Mouse (Mus musculus) heart, adult 18-20 months (tissue): ENCODE measurements around the gene Myo9a. TPM values are rescaled to one million over a fixed set of nuclear protein-coding genes. Genes with fewer than 3 reads are reported as not detected.

Source experiments
- DNase-seq, 2 experiments: peaks; one replicate each; pipeline ENCODE4 v3.0.0; 2021 to 2022; ENCODE audit warnings: mixed read lengths in 1 of 2
- long read RNA-seq, 2 experiments: library from polyadenylated mRNA; stranded (forward); transcript quantifications; one replicate each; pipeline ENCODE4 v2.0.0; 2021
- total RNA-seq, 2 experiments: library from RNA; stranded (reverse); gene quantifications; 2 replicates each; pipeline ENCODE4 v1.2.3; 2021

Gene Myo9a
- 10 to 100 TPM; 14.3 to 16.8 TPM for total RNA-seq
- long read RNA-seq, experiment 1, partial matches to known transcripts: 1 of 2 reads
- long read RNA-seq, experiment 1, other reads (novel, unspliced or antisense): 1 of 2 reads
- long read RNA-seq, experiment 2, partial matches to known transcripts: 0 of 1 reads
- long read RNA-seq, experiment 2, other reads (novel, unspliced or antisense): 1 of 1 reads

GRCm38 (mm10) chr9:59750267-59751065, at the start of gene Myo9a, which contains the start of gene Senp8:
Gene Myo9a, plus strand, starts transcription at chr9:59750896.
Gene Senp8, minus strand, starts transcription at chr9:59750710.
- DNase-seq: peak; percentile 99 to 100

- no peak for DNase-seq
These were observed 49.6 kb upstream of the Myo9a start for GRCm38 (mm10) chr9:59701094-59701493.

- no peak for DNase-seq
These were observed 47.6 kb upstream of the Myo9a start for GRCm38 (mm10) chr9:59703099-59703498.

- DNase-seq: no peak
These were observed 43.6 kb upstream of the Myo9a start for GRCm38 (mm10) chr9:59706850-59707825.

- no peak for DNase-seq
These were observed 41.5 kb upstream of the Myo9a start for GRCm38 (mm10) chr9:59709225-59709624.

- no peak for DNase-seq
These were observed 34.3 kb upstream of the Myo9a start for GRCm38 (mm10) chr9:59716275-59716898.

GRCm38 (mm10) chr9:59718237-59718636, 32.5 kb upstream of the Myo9a start:
- no peak for DNase-seq

GRCm38 (mm10) chr9:59721144-59721543, 29.6 kb upstream of the Myo9a start:
- no peak for DNase-seq

GRCm38 (mm10) chr9:59723096-59723657, 27.5 kb upstream of the Myo9a start:
- peak; percentile 78 to 88 for DNase-seq

GRCm38 (mm10) chr9:59723791-59724442, 26.8 kb upstream of the Myo9a start:
- peak in 1 of 2 experiments; percentile 19 for DNase-seq

GRCm38 (mm10) chr9:59725515-59725914, 25.2 kb upstream of the Myo9a start:
- no peak for DNase-seq

- no peak for DNase-seq
These were observed 23.0 kb upstream of the Myo9a start for GRCm38 (mm10) chr9:59727569-59728286.

- no peak for DNase-seq
These were observed 19.6 kb upstream of the Myo9a start for GRCm38 (mm10) chr9:59731136-59731535.

- no peak for DNase-seq
These were observed 17.6 kb upstream of the Myo9a start for GRCm38 (mm10) chr9:59733075-59733474.

- peak; percentile 14 to 22 for DNase-seq
These were observed 15.3 kb upstream of the Myo9a start for GRCm38 (mm10) chr9:59735394-59735793.

GRCm38 (mm10) chr9:59740593-59740992, 10.1 kb upstream of the Myo9a start:
- no peak for DNase-seq

- DNase-seq: no peak
These were observed 6.8 kb upstream of the Myo9a start for GRCm38 (mm10) chr9:59743903-59744302.

GRCm38 (mm10) chr9:59748387-59748786, 2.3 kb upstream of the Myo9a start:
- DNase-seq: no peak

GRCm38 (mm10) chr9:59748969-59749368, 1.7 kb upstream of the Myo9a start:
- peak; percentile 27 to 40 for DNase-seq

GRCm38 (mm10) chr9:59749581-59750265, 973 bp upstream of the Myo9a start:
- no peak for DNase-seq
